Mouse (Mus musculus) 3T3-L1 (cell line): ENCODE data around the gene Mfsd9.

Source experiments
- DNase-seq: peaks from one replicate; pipeline ENCODE4 v3.0.0-alpha.2; 2015; ENCODE audit warnings: low read depth, low spot score

Gene Mfsd9

DNA sequence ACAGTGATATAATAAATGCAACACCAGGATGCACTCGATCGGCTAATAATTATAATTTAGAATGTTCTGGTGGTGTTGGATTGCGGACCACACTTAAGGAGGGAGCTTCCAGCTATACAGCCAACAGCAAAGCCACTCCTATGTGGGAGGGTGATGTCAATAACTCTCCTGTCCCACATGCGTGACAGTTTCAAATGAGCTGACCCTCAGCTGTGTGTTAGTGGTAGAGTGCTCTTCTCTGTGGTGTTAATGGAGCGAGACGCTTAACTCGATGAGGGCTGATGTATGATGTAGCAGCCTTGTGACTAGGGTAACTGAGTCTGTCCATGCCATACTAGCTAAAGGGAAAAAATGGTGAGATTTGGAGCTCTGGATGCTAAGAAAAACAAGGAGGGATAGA is 7.0 kb downstream of the Mfsd9 start:
- DNase-seq: no peak

DNA sequence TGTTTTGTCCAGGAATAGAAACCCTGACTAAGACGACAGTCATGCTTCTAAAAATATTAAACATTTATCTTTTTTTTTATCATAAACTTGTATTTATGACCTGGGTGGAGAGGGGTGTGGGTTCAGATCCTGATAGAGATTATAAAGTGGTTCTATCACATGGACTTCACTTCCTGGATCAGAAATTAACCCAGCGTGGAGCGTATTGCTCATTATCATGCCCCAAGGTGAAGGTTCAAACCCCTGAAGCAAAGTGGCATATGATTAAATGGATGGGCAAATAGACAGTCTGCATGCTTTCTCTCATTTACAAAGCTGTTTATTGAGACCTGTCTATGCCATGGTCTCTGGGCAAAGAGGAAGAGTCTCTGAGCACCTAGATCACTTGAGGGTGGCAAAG is 13.7 kb downstream of the Mfsd9 start:
- DNase-seq: no peak

DNA sequence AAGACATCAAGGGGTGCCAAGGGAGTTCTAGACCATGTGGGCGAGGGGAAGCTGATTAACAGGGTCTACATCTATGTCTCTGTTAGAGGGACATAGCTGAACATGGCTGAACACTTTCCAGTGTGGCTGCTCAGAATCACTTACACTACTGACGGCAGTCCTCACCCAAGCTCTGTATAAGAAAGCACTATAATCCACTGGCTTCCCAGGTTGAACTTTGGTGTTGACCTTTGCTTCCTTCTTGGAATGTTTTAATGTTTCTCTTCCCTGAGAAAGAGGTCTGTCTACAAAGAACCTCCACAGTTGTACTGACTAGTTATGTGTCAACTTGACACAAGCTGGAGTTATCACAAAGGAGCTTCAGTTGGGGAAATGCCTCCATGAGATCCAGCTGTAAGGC is 14.4 kb downstream of the Mfsd9 start:
- DNase-seq: no peak

DNA sequence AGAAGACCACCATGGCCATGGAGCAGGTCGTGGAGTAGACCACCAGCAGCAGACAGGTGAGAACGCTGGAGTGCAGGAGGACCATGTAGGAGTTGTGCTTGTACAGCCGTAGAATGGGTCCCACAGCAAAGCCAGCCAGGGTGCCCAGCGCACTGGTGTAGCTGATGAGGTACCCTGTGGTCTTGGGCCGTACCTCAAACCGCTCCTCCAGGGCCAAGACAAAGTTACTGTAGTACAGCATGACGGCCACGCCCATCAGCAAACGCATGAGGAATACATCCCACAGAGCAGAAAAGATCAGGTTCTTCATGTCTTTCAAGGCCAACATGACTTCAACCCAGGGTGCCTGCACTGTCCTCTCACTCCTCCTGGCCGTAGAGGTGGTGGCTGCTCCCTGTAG is 16.4 kb downstream of the Mfsd9 start:
- DNase-seq: no peak

GRCm38 (mm10) chr1:40773234-40773633 is 17.3 kb downstream of the Mfsd9 start:
- peak; percentile 53 for DNase-seq

DNA sequence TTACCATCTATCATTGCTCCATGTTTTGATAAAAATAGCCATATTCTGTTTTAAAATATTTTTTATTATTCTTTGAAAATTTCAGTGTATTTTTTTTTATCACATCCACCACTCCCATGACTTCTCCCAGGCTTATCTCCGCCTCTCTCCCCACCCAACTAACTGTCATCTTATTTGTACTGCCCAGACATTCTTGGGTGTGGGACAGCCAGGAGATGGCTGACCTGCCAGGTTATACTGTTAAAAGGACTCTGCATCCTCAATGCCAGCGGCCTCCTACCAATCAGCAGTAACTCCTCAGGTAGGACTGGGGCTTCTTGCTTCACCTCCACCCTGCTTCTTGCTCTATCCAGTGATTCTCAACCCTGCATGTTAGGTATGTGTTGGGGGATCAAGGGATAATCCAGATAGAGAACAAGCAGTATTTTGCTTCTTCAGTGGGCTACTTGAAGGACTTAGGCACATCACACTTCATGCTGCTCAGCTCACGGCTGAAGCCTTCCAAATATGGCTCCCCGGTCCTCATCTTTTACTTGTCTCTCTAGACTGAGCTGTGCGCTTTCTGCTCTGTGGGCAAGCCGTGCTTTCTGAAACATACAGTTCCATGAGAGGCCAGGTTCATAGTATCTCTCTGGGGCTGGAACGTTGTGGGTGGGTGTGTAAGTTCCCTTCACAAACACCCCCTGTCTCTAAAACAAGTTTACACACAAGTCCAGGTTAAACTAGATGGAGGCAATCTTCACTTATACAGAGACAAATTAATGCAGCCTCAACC is 19.1 kb downstream of the Mfsd9 start:
- DNase-seq: no peak

DNA sequence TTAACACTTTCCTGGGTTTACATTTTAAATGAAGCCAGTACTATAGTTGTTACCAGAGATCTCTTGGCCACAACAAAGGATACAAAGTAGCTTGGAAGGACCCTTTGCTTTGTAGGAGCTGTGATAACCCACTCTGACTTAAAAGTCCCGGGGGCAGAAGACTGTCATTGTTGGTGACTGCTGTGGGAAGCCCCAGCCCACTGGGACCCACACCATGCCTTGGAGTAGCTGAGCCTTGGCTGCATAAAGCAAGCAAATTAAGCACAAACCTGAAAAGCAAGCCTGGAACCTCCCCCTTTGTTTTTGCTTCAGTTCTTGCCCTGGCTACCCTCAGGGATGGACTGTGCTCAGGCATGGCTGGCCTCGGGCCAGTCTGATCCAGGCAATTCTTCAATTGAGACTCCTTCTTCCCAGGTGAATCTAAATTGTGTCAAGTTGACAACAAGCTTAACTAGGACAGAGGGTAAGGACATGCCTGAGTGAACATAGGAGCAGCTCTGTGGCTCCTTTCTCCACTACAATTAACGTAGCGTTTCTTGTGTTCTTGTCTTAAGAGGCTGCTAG is 21.1 kb downstream of the Mfsd9 start:
- DNase-seq: no peak

DNA sequence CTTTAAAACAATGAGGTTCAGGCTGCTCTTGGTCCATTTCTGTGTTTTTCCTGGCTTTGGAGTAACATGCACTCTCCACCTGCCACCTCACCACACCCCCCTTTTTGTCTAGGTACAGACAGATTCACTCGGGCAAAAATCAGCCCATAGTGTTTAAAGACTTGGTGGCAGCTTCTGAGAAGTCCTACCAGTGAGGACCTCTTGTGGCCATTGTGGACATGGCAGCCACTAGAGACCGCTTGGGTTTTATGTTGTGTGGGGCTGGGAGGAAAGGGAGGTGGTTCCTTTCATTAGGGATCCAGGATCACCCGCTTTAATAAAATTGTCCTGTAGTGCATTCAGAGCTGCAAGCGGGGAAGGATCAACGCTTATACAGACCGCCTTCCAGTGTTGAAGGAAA is 21.9 kb downstream of the Mfsd9 start:
- peak; percentile 40 for DNase-seq

GRCm38 (mm10) chr1:40767588-40767987 is 22.9 kb downstream of the Mfsd9 start:
- DNase-seq: no peak

- DNase-seq: no peak
These were observed 25.0 kb downstream of the Mfsd9 start for GRCm38 (mm10) chr1:40765521-40765920.

- no peak for DNase-seq
These were observed 25.7 kb downstream of the Mfsd9 start for GRCm38 (mm10) chr1:40764701-40765275.

- DNase-seq: peak; percentile 13
These were observed 26.4 kb downstream of the Mfsd9 start for GRCm38 (mm10) chr1:40764042-40764441.

GRCm38 (mm10) chr1:40759751-40760445 is 30.6 kb downstream of the Mfsd9 start:
- DNase-seq: no peak

- DNase-seq: no peak
These were observed 44.4 kb downstream of the Mfsd9 start for GRCm38 (mm10) chr1:40746089-40746488.

- DNase-seq: no peak
These were observed 49.7 kb downstream of the Mfsd9 start for GRCm38 (mm10) chr1:40740739-40741138.

- DNase-seq: peak; percentile 29
These were observed 52.2 kb downstream of the Mfsd9 start for GRCm38 (mm10) chr1:40738246-40738645.

- no peak for DNase-seq
These were observed 52.8 kb downstream of the Mfsd9 start for GRCm38 (mm10) chr1:40737671-40738070.

- no peak for DNase-seq
These were observed 61.9 kb downstream of the Mfsd9 start for GRCm38 (mm10) chr1:40728636-40729035.

GRCm38 (mm10) chr1:40727404-40727803 is 63.1 kb downstream of the Mfsd9 start:
- DNase-seq: no peak

GRCm38 (mm10) chr1:40726051-40726450 is 64.4 kb downstream of the Mfsd9 start:
- no peak for DNase-seq
